Mouse (Mus musculus) cerebellum, adult 8-10 months (tissue): ENCODE results near the gene Ing4.
"Not testable (repeated sequence)": the region's sequence is repeated elsewhere in the genome, so short reads cannot be mapped to it uniquely, and the experiment has no call there.

Experiments
- DNase-seq: peaks from one replicate; pipeline ENCODE4 v3.0.0; 2022

Ing4 gene

DNA sequence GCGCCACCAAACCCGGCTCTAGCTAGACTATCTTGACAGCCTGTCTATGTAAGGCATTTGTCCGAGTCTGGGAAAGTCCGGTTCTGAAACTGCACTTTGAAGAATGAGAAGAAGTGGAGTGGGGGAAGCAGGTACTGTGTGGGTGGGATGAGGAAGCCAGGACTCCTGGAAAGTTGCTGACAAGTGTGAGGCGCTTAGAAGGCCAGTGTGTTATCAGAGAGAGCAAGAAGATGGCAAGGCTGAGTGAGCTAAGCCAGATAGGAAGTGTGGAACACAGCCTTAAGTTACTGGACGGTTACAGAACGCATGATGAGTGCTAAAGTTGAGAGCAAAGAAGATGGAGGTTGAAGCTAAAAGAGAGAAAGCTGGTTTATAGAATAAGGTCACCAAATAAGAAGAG is 2.5 kb downstream of the Ing4 start:
- no peak for DNase-seq

- peak; percentile 85 for DNase-seq
Measured at GRCm38 (mm10) chr6:125046691-125047090, 7.1 kb downstream of the Ing4 start.

- no peak for DNase-seq
Measured at GRCm38 (mm10) chr6:125049678-125050077, 10.1 kb downstream of the Ing4 start, which contains the start of gene Acrbp. Acrbp (plus strand) TSS chr6:125049689.

DNA sequence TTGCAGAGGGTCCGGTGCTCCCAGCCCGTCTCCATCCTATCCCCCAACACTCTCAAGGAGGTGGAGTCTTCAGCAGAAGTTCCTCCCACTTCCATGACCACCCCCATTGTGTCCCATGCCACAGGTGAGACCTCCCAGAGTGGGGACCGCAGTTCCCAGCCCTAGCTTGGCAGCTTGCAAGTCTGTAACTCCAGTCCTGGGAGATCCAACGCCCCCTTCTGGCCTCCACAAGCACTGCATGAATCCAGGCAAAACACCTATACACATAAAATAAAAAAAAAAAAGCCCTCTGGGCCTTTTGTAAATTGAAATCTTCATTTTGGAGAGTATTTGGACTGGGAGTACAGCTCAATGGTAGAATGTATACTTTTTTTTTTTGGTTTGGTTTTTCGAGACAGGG is 11.7 kb downstream of the Ing4 start:
- no peak for DNase-seq

DNA sequence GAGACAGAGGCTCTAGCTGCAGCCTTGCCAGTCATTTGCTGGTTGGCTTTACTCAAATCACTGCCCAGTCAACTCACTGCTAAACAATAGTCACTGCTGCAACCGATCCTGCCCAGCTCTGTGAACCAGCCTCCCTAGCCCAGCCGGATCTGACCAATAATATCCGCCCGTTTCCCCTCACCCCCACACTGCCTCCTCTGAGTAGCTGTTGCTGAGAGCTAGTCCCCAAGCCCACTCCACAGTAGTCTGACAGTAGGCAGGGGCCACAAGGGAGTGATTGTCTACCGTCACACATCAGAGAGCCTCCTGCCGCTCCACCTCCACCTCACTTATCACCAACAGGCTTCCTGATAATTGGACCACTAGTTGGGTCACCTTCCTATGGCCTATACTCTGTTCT is 21.9 kb downstream of the Ing4 start:
- no peak for DNase-seq

DNA sequence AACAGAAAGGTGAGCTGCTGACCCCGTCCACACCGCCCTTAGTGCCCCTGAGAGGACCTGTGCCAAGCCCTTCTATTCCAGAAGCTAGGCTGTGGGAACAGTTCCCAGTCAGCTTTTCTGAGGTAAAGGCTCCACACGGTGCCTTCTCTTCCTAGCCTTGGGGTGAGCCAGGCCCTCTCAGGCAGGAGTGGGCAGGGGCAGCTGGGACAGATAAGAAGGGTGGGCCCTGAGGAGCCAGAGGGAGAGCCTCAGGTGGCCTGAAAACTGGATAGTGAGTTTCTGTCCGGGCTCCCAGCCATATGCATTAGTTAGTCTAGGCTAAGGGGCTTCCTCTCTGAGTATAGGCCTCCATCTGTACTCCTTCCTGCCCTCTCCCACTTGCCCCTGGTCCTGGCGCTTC is 23.0 kb downstream of the Ing4 start:
- no peak for DNase-seq

GRCm38 (mm10) chr6:125063906-125064305 is 24.3 kb downstream of the Ing4 start:
- DNase-seq, result no peak

- not testable (repeated sequence) for DNase-seq
Measured at GRCm38 (mm10) chr6:125065223-125065622, 25.7 kb downstream of the Ing4 start.

DNA sequence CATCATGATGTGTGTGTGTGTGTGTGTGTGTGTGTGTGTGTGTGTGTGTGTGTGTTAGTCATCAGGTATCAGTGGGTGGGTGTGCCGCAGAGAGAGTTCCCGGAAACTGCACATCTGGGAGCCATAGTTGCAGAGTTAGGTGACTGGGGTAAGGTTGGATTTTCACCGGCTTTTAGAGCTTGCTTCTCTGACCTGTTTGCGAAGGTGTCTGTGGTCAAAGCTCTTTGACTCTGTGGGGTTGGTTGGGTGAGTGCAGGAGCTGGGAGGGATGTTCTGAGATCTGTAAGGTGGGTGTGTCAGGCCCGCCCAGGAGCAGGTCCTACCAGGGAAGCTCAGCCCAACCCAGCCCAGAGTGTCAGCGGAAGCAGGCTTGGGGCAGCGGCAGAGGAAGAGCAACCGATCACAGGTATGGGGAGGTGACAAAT is 28.0 kb downstream of the Ing4 start, which contains the start of gene Lpar5:
TSS of gene Lpar5 (plus strand) at position 350 of the 425 bp plus-strand sequence.
- DNase-seq, result no peak

GRCm38 (mm10) chr6:125071170-125071895 is 31.8 kb downstream of the Ing4 start:
- no peak for DNase-seq

DNA sequence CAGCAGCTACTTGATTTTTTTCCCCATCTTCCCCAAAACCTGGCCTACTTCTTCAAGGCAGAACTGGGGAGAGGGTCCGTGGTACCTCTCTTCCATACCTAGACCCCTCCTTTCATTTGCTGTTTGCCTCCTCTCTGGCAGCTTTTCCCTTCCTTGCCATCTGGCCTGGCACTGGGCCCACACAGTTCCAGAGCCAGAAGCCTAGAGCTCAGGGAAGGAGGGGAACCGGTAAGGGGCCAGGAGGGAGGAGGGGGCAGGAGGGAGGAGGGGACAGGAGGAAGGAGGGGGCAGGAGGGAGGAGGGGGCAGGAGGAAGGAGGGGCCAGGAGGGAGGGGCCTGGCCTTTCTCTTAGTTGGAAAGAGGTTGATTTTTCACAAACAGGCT is 32.3 kb downstream of the Ing4 start:
- DNase-seq, result peak; percentile 84

- no peak for DNase-seq
Measured at GRCm38 (mm10) chr6:125073825-125074224, 34.3 kb downstream of the Ing4 start.

- no peak for DNase-seq
Measured at GRCm38 (mm10) chr6:125081394-125081793, 41.8 kb downstream of the Ing4 start.

DNA sequence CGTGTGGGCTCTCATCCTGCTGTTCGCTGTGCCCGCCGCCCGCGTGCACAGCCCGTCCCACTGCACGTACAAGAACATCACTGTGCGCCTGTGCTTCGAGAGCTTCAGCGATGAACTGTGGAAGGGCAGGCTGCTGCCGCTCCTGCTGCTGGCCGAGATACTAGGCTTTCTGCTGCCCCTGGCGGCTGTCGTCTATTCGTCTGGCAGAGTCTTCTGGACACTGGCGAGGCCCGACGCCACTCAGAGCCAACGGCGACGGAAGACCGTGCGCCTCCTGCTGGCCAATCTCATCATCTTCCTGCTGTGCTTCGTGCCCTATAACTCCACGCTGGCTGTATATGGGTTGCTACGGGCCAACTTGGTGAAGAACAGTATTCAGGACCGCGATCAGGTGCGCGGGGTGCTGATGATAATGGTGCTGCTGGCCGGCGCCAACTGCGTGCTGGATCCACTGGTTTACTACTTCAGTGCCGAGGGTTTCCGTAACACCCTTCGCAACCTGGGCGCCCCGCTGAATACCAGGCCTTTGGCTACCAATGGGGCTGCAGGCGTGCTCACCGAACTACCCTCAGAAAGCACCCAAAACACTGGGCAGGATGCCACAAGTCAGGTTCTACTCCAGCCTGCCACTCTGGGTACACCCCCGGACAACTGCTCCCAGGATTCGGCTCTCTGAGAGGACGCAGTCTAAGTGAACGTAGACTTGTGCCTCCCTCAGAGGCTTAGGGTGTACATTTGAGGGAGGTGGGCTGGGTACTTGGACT is 42.4 kb downstream of the Ing4 start:
- peak; percentile 76 for DNase-seq

GRCm38 (mm10) chr6:125082801-125083386 is 43.3 kb downstream of the Ing4 start:
- no peak for DNase-seq

DNA sequence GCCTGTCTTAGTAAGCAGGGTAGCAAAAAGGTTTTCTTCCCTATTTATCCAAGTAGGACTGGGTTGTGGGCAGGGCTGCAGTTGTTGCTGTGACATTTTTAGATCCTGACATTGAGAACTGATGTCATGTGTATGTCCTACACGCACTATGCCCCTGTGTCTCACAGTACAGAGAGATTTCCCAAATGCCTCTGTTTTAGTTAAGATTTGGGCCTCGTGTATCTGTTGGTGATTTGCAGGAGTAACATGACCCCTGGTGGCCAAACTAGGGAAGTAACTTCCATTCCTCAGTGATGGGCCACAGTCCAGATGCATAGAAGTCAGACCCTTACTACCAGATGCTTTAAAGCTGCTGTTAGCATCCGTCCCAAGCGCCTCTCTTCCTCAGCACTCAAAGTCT is 44.9 kb downstream of the Ing4 start:
- peak; percentile 72 for DNase-seq

DNA sequence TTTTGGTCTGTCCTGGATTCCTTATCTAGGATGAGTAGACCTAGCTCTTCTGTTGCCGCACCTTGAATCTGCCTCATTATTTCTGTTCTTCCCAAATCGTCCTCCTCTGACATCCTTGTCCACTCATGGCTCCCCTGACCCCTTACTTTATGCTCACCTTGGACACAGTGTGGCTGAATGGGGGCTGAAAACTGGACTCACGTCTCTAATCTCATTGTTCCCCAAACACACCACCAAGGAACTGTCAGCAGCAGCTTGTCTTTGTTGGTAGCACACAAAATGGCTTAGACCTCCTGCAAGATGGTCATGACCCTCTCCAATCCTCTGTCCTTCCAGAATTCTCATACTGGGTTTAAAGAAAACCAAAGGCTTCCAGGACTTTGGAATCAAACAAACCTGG is 48.4 kb downstream of the Ing4 start:
- DNase-seq, result no peak

- DNase-seq, result peak; percentile 73
Measured at GRCm38 (mm10) chr6:125088561-125089321, 49.2 kb downstream of the Ing4 start.

DNA sequence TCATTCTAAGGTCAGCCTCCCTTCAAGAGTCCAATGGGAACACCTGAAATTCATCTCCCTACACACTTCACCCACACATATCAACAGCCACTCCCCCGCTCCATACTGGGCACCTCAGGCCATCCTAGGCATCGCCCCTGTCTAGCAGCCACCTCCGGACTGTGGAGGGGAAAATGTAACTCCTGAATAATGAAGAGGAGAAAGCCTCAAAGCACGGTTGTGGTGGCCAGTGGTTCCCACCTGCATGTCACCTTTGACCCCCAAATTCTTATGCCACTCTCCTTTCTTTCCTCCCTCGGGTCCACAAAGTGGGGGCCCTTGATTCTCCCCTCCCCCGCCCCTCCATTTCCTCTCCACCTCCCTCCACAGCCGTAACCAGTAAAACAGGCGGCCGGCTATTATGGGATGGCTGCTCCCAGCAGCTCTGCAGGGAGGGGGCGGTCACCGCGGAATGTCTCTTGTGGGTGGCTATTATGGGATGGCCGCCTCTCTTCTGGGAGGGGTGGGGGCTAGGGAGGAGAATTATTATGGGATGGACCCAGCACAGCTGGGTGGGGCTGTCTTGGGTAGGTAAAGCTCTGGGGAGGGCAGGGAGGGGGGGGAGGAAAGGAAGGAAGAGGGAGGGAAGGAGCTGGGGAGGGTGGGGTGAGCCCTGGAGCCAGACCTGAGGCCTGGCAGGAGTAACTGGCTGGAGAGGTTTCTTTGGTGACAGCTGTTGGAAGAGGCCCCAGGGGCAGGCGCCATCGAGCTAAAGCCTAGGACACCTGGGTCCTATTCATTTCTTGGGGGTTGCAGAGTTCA is 50.2 kb downstream of the Ing4 start:
- peak; percentile 73 for DNase-seq

GRCm38 (mm10) chr6:125090341-125091085 is 51.0 kb downstream of the Ing4 start:
- DNase-seq, result no peak

DNA sequence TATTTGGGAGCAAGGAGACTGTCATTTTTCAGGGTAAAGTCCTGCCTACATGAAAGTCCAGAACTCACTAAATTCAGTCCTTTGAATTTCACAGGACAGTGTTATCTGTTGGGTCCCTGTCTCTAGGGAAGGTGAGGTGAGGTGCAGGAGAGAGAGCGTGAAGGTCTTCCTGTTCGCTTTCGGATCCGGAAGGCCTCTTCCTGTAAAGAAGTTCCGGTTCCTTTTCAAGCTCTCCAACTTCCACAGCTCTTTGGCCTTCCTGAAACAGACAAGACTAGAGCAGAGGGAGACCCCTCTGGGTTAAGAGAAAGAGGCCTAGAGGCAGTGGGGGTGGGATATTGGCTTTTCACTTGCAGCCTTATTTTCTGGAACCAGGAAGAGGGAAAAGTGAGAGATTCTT is 52.8 kb downstream of the Ing4 start:
- DNase-seq, result no peak
